Mouse (Mus musculus): ENCODE data around the gene Lamp3.
"Not testable (repeated sequence)": the region's sequence is repeated elsewhere in the genome, so short reads cannot be mapped to it uniquely, and the experiment has no call there.

Lamp3 gene

GRCm38 (mm10) chr16:19706216-19706615, at the start of gene Lamp3:
Gene Lamp3, minus strand, starts transcription at chr16:19706375.
- no peak for DNase-seq

- DNase-seq: no peak
Measured at GRCm38 (mm10) chr16:19732896-19733295, 26.7 kb upstream of the Lamp3 start.

- DNase-seq: not testable (repeated sequence)
Measured at GRCm38 (mm10) chr16:19724139-19724538, 18.0 kb upstream of the Lamp3 start.

- DNase-seq: no peak
Measured at GRCm38 (mm10) chr16:19720959-19721358, 14.8 kb upstream of the Lamp3 start.

GRCm38 (mm10) chr16:19707381-19707780, 1.2 kb upstream of the Lamp3 start:
- no peak for DNase-seq

- DNase-seq: no peak
Measured at GRCm38 (mm10) chr16:19699207-19699606, 7.0 kb downstream of the Lamp3 start.

- DNase-seq: no peak
Measured at GRCm38 (mm10) chr16:19670768-19671357, 35.3 kb downstream of the Lamp3 start.

GRCm38 (mm10) chr16:19666312-19666711, 39.9 kb downstream of the Lamp3 start:
- DNase-seq: no peak

GRCm38 (mm10) chr16:19629816-19630215, 76.4 kb downstream of the Lamp3 start, which contains the start of gene Olfr171:
Gene Olfr171, minus strand, starts transcription at chr16:19629916.
- DNase-seq: no peak

- DNase-seq: not testable (repeated sequence)
Measured at GRCm38 (mm10) chr16:19611782-19612181, 94.4 kb downstream of the Lamp3 start, which contains the start of gene Olfr170. Gene Olfr170, minus strand, starts transcription at chr16:19611882.

All from kidney, postnatal 25 days (tissue).